Mouse (Mus musculus): ENCODE results near the gene Prom2.

The Prom2 gene

DNA sequence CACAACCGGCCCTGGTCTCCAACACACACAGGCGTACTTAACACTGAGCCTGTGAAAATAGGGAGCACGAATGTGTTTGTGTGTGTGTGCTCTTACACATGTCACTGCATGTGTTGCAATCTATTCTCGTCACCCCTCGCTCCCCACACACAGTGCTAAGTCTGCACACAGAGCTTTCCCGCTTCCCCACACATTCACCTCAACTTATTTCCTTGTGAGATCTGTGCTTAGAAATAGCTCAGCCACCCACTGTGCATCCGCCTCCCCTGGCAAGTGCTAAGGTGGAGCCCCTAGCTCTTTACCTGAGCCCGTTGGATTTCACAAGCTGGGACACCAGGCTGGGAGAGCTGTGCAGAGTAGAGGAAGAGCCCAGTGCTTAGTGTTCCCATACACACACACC lies 42.5 kb downstream of the Prom2 start:
- in situ Hi-C loops (cut with MboI; ENCODE audit: low sequenced_read_pairs): loop anchor here (5.0 kb wide), 1 partner anchor 36 kb away; no protein-coding TSS in a partner anchor

DNA sequence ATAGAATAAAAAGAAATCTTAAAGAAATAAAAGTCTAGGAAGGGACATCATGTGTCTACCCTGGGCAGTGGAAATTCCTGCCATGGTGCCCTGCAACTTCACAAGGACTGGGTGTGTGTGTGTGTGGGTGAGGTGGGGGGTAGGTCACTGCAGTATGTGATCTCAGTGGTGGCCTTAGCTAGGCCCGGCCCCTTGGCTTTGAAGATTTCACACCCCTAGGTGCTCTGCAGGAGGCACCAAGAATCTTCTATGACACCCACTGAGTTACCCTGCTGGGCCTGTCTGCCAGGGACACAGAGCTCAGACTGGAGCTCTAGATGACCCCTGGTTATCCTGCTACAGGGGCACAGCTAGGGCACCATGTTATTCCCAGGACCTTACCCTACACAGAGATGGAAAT lies 44.9 kb downstream of the Prom2 start:
- in situ Hi-C loops (cut with MboI; ENCODE audit: low sequenced_read_pairs): loop anchor here (5.0 kb wide), 1 partner anchor 34 kb away; no protein-coding TSS in a partner anchor

DNA sequence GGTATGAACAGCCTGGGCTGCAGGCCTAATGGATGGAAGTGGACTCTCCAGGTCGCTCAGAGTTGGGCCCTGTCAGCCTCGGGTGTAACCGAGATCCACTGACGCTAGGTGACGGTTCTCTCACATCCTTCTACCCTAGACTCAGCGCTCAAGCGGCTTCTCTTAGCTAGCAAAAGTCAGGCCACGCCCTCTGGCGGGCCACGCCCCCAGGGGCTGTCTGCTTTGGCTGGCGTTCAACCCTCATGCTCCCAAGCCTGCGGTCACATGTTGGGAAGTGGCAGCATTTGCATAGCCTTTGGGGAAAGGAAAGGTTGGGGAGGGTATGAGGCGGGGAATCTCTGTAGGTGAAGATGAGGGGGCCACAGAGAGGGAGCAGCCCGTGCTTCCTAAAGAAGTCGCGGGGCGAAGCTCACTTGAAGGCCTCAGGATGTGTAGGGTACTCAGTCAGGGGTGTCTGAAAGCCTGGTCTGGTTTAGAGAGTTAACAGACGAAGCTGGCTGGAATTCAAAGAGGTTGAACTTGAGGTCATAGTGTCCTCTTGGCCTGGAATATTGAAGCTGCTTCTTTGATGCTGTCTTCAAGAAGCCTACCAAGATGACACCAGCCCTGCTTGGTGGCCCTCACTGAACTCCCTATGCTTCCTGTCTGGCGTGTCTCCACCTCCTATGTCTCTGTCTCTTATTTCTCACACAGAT lies 56.6 kb downstream of the Prom2 start:
- in situ Hi-C loops (cut with MboI; ENCODE audit: low sequenced_read_pairs): no loop called here

DNA sequence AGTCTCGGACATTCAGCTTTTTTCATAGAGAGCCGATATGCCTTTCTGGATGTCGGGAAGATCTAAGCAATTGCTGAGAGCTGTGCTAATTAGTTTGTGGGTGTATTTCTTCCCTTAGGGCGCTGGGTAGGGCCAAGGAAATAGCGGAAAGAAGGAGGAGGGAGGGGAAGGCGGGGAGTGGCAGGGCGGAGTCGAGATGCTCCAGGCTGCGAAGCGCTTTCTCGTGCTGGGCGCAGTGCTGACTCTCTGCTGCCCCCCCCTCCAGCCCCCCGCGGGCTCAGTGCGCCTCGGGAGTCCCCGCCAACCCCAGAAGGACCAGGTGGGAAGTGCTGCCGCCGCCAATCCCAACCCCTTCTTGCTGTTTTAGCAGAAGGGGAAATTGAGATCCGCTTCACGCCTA lies 58.3 kb downstream of the Prom2 start:
- in situ Hi-C loops (cut with MboI; ENCODE audit: low sequenced_read_pairs): no loop called here

GRCm38 (mm10) chr2:127482533-127482911 lies 58.7 kb downstream of the Prom2 start:
- in situ Hi-C loops (cut with MboI; ENCODE audit: low sequenced_read_pairs): no loop called here

GRCm38 (mm10) chr2:127481841-127482532 lies 59.3 kb downstream of the Prom2 start:
- in situ Hi-C loops (cut with MboI; ENCODE audit: low sequenced_read_pairs): no loop called here

- in situ Hi-C loops (cut with MboI; ENCODE audit: low sequenced_read_pairs): no loop called here
Measured at GRCm38 (mm10) chr2:127479763-127480162, 61.5 kb downstream of the Prom2 start.

- in situ Hi-C loops (cut with MboI; ENCODE audit: low sequenced_read_pairs): no loop called here
Measured at GRCm38 (mm10) chr2:127479210-127479609, 62.1 kb downstream of the Prom2 start.

Data from CH12F3 (cell line).